Mouse (Mus musculus) frontal cortex, adult 2 months (tissue): ENCODE data around the gene Gatc. TPM values are rescaled to one million over a fixed set of nuclear protein-coding genes. Genes with fewer than 3 reads are reported as not detected.

Source experiments
- DNase-seq, 2 experiments: peaks; one replicate each; pipeline ENCODE4 v3.0.0; 2022; ENCODE audit warnings: low spot score in 1 of 2; ENCODE audit errors: extremely low spot score in 1 of 2
- polyA plus RNA-seq: library from polyadenylated mRNA; depleted of rRNA; stranded (reverse); fragments of >200 nt; gene quantifications from 2 replicates; pipeline ENCODE4 v1.2.3, GENCODE M21; 2012; rRNA removed

Gene Gatc
- polyA plus RNA-seq, 1 experiment: 32.8 TPM

- DNase-seq: no peak
These were observed 56.2 kb downstream of the Gatc start for GRCm38 (mm10) chr5:115284735-115285134.

Other genes starting within 250 kb of the Gatc start
- gene Gm10401, start 242.9 kb downstream of the Gatc start, polyA plus RNA-seq: not detected in 2 replicates
- gene Acads, start 221.8 kb downstream of the Gatc start, polyA plus RNA-seq: 13.1 and 14.9 TPM in 2 replicates
- 27.9 and 28.9 TPM in 2 replicates for gene Unc119b, start 206.2 kb downstream of the Gatc start, polyA plus RNA-seq
- gene Mlec, start 183.0 kb downstream of the Gatc start, polyA plus RNA-seq: 66.5 and 67.1 TPM in 2 replicates
- gene Cabp1, start 146.8 kb downstream of the Gatc start, polyA plus RNA-seq: 291 and 354 TPM in 2 replicates
- gene Pop5, start 105.3 kb downstream of the Gatc start, polyA plus RNA-seq: 129 and 134 TPM in 2 replicates
- gene Rnf10, start 68.3 kb downstream of the Gatc start, polyA plus RNA-seq: 177 and 178 TPM in 2 replicates
- 29.4 and 34.3 TPM in 2 replicates for gene Coq5, start 61.5 kb downstream of the Gatc start, polyA plus RNA-seq
- 637 and 750 TPM in 2 replicates for gene Dynll1, start 40.2 kb downstream of the Gatc start, polyA plus RNA-seq
- 67.9 and 79.2 TPM in 2 replicates for gene Srsf9, start 14.0 kb downstream of the Gatc start, polyA plus RNA-seq
- 22.2 and 24.1 TPM in 2 replicates for gene Triap1, start within 50 bp of the Gatc start, polyA plus RNA-seq
- 2,228 and 3,541 TPM in 2 replicates for gene Cox6a1, start 7.8 kb upstream of the Gatc start, polyA plus RNA-seq
- gene Msi1, start 88.4 kb upstream of the Gatc start, polyA plus RNA-seq: 58.3 and 61.5 TPM in 2 replicates
- gene Pla2g1b, start 125.1 kb upstream of the Gatc start, polyA plus RNA-seq: not detected in 2 replicates
- 86.3 and 86.5 TPM in 2 replicates for gene Sirt4, start 143.5 kb upstream of the Gatc start, polyA plus RNA-seq
- gene Pxn, start 165.5 kb upstream of the Gatc start, polyA plus RNA-seq: 35.3 and 36.9 TPM in 2 replicates
- 543 and 568 TPM in 2 replicates for gene Rplp0, start 218.3 kb upstream of the Gatc start, polyA plus RNA-seq
- gene Gcn1l1, start 224.1 kb upstream of the Gatc start, polyA plus RNA-seq: 37.6 and 38.2 TPM in 2 replicates